Mouse (Mus musculus) layer of hippocampus, adult 8-10 months (tissue): ENCODE measurements around the gene Uspl1. TPM values are rescaled to one million over a fixed set of nuclear protein-coding genes. Genes with fewer than 3 reads are reported as not detected.

Experiments
- DNase-seq, 2 experiments: peaks; one replicate each; pipeline ENCODE4 v3.0.0; 2022; ENCODE audit warnings: low spot score in 2 of 2
- microRNA-seq, 2 experiments: library from miRNA; unstranded; fragments of <30 nt; microRNA quantifications; one replicate each; pipeline ENCODE4 v1.2.0; 2022
- total RNA-seq, 4 experiments: library from RNA; stranded (reverse); gene quantifications; 2 replicates each; pipeline ENCODE4 v1.2.4; 2022

The Uspl1 gene
- total RNA-seq, 4 experiments from 2014 or later, result 39.7 to 46.2 (median 41.6) TPM

DNA sequence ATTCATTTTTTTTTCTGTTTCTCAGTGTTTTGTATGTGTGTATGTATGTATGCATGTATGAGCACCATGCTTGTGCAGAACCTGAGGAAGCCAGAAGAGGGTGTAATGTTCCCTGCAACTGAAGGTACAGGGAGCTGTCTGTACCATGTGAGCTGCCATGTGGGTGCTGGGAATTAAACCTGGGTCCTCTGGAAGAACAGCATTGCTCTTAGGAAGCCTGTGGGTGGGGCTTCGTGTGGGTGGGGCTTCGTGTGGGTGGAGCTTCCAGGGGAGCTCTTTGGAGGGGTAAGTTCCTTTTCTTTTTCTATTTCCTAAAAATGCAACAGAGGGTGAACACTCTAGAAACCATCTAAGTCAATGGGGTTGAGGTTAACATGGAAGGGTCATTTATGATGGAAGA is 69.3 kb downstream of the Uspl1 start:
- no peak for DNase-seq

DNA sequence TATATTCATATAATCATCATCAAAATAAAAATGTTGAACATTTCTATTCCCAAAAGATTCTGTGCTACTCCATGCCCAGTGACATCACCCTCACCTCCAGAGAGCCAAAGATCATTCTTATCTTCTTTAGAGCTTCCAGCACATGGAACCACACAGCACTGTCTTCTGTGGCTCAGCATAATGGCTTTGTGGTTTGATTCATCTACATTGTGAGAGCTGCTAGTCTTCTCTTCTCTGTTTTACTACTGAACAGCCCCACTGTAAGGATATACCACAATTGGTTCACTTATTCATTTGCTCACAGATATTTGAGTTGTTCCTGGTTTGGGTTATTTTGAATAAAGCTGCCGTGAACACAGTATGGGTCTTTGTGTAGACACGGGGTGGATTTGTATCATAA is 71.4 kb downstream of the Uspl1 start:
- DNase-seq, result no peak

DNA sequence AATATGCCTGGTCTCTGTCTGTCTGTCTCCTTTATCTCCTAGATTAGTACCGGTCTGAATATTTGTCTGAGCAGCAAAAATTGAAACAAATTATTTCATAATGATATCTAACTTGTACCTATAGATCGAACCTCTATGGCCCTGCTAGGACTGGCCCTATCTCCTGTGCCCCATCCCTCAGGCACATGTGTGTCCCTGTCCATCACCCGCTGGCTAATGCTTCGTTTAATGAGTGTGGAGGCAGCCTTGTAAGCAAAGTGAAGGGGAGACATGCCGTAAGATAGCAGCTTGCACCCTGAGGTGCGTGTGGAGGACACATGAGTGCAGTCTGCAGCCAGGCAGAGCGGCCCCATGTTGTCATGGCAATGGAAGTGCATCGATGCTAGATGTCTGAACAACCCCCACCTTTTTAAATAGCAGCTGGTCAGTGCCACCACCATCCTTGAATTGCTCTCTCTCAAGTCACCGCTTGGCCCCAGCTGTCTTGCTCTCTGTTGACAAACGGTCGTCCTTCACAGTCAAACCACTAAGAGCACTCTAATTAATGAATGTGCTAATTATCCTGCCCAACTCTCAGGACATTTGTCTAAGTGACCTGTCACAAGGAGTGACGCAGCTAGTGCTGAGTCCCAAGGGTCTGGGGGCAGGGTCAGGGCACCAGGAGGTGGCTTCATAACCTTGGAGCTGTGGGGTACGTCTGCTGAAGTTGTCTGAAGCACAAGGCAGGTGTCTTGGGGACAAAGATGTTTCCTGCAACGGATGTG is 73.5 kb downstream of the Uspl1 start:
- no peak for DNase-seq

GRCm38 (mm10) chr5:149259093-149259492 is 74.9 kb downstream of the Uspl1 start:
- no peak for DNase-seq

- no peak for DNase-seq
These were observed 77.3 kb downstream of the Uspl1 start for GRCm38 (mm10) chr5:149261449-149261848.

DNA sequence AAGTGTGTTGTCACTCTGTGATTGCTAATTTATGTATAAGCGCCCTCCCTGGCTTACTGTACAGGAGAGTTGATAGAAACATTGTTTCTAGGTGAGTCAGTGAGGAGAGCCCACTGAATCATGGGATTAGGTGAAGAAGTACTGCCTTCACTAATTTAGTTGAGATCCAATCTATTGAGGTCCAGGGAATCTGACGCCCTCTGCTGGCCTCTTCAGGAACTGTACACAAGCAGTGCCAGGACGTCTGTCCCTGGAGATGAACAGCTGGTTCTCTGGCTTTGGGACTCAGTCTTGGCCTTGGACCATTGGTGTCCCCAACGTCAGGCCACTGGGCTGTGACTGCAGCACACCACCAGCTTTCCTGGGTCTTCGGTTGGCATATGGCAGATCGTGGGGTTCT is 77.7 kb downstream of the Uspl1 start:
- no peak for DNase-seq

GRCm38 (mm10) chr5:149264405-149264804 is 80.3 kb downstream of the Uspl1 start, which contains the start of gene Alox5ap:
TSS of gene Alox5ap (plus strand) at chr5:149264767.
- DNase-seq, result no peak

GRCm38 (mm10) chr5:149264878-149265279 is 80.7 kb downstream of the Uspl1 start:
- DNase-seq, result no peak

Small RNA genes within 50 kb of the gene (microRNA-seq; reads per million reads assigned to microRNA genes)
- 0 to 0.51 reads per million in 2 experiments for gene Gm24105

Other genes starting within 250 kb of the Uspl1 start
- 10 to 100 TPM; 20.4 to 38.3 (median 34.6) TPM for gene Gm42791, start 189.2 kb upstream of the Uspl1 start, total RNA-seq
- gene Hmgb1, start 139 bp downstream of the Uspl1 start, total RNA-seq, result 100 to 1,000 TPM; 119 to 140 (median 134) TPM
- gene Alox5ap, start 80.4 kb downstream of the Uspl1 start, total RNA-seq, result 10 to 100 TPM; 10.3 to 19.4 (median 11.9) TPM
- gene Medag, start 227.4 kb downstream of the Uspl1 start, total RNA-seq, result 1 to 10 TPM; 3.5 to 4.1 (median 3.7) TPM